Mouse (Mus musculus): ENCODE data around the gene Fam107a. TPM values are rescaled to one million over a fixed set of nuclear protein-coding genes. Genes with fewer than 3 reads are reported as not detected.

Gene Fam107a
- total RNA-seq, 2 experiments from 2014 or later: 0.09 TPM; not detected in 1

DNA sequence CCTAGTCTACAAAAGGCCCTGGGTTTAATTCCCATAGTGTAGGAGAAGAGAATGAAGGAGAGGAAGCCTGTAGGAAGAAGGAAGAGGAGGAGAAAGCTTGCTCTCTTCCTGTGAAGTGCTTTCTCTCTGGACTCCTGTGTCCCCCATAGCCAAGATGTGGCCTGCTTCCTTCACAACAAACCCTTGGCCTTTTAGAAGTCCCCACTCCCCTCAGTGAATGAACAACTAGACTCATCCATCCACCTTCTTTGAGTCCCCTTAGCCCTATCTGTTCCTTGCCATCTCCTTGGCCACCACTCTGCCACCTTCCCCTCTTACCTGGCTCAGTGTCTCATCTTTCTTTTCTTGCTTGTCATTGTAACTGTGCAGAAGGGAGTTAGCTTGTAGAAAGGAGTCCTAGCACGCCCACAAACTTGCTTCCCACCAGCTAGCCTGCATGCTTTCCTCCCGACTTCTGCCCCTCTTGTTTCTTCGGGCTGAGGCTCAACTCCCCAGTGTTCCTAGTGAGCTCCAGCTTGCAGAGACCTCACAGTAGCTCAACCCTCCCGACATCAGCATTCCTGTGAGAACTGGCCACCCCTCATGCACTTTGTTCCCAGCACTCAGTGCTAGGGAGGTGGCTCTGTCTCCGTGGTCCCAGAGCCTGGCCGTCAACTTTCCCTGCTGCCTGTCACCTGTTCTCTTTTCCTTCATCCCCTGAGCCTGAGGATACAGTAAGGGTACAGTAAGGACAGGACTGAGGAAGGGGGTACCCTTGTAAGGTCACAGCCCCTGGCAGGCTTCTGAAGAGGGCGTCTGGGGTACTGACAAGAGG, 60.1 kb downstream of the Fam107a start:
- no peak for ATAC-seq (ENCODE audit: poor library complexity, severe bottlenecking)

DNA sequence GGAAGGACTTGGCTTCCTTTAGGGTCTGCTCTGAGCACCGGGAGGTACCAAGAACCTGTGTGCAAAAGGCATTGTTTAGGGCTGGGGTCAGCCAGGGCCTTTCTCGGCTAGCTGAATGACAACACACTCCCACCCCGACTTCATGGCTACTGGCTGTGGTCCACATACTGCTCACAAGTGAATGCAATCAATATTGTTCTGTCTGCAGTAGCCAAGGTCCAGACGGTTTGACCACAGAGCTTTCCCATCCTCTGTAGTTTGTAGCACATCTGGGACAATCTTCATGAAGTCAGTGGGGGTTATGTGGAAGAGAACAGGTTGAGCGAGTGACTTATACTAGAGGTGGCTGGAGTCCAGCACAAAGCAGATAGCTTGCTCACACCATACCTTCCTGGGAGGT, 60.9 kb downstream of the Fam107a start:
- no peak for ATAC-seq (ENCODE audit: poor library complexity, severe bottlenecking)

DNA sequence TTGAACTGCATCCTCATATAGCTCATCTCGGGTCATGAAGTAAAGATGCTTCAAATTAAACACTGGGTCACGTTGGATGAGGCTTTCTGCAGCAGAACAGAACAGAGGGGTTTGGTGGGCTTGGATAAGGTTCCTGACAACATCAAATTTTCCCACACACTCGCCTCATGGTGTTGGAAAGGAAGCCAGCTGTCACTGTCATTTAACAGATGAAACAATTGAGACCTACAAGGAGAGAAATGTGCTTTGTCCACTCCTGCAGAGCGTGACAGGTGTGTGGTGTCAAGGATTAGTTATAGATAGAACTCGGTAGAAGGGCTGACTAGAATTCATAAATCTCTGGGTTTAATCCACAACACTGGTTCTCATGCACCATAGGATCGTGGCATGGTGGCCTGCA, 61.8 kb downstream of the Fam107a start:
- ATAC-seq (ENCODE audit: poor library complexity, severe bottlenecking): no peak

DNA sequence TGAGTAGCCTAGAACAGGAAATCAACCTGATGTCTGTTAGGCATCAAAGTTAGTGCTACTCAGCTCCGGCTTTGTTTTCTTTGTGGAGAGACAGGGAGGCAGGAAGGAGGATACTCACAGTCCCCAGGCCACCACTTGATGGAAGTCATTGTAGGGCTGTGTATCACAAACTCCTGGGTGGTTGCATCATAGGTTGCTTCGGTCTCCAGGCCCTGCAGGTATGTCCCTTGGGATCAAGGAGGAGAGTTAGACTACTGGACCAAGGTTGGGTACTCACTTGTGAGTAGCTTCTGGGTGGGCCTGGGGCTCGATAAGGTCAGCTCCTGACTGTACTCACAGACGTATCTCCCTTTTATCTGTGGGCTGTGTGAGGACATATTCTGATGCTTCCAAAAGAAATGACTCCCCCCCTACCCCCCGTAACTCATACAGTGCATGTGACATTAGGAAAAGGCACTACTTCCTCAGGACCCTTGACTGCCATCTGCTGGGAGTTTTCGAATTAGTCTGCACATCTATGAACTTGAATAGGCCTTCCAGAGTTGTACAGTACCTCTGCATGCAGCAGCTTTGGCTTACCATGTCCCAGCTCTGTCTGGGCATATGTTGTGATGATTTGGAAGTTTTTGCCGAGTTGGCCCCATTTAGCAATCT, 62.6 kb downstream of the Fam107a start:
- peak; percentile 47 for ATAC-seq (ENCODE audit: poor library complexity, severe bottlenecking)

DNA sequence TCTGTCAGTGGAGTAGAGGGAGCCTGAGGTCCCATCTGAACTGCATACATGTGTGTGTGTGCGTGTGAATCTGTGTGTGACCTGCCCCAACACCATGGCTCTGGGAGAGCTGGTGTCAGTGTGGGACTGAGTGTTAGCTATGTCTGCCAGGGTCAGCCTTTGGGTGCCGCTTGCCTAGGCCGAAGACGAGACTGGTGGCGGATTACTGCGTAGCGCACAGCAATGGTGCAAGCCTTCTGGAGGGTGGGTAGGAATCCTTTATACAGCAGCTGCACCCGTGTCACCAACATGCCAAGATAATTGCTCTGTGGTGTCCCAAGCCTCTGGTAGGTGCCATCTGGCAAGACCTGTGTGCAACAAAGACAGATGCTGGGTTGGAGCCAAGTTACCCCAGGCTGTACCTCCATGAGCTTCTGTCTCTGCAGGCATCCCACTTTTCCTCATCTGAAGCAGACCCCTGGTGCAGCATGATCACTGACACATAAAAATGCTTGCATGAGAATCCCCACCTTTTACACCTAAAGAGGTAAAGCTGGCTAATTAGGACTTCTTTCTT, 66.4 kb downstream of the Fam107a start:
- no peak for ATAC-seq (ENCODE audit: poor library complexity, severe bottlenecking)

DNA sequence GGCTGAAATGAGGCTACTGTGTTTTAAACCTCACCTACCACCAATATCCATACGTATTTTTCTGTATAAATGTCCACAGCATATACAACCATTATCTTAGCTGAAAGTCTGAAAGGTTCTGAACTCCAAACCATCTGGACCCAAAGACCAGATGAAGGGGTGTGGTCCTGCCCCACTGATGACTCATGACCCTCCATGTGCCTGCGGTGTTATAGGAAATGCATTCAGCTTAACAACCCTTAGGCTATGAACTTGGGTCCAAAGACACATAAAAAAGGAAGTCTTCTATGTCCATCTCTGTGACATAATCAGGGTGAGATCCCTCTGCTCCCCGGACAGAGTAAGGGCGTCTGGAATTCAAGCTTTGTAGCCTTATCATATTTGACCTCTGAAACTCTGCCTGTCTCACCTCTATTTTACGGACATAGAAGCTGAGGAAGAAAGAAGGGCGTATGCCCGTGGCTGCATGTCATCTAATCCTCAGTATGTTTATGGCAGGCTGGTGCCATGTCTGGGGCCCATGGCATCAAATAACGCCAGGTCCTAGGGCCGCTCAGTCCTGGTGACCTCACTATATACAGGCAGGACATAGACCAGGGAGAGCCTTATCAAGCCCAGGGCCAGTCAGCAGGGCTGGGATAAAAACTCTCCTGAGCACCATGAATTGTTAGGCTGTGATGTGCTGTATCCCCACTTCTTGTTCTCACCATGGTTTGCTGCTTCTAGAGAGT, 67.5 kb downstream of the Fam107a start:
- ATAC-seq (ENCODE audit: poor library complexity, severe bottlenecking): no peak

DNA sequence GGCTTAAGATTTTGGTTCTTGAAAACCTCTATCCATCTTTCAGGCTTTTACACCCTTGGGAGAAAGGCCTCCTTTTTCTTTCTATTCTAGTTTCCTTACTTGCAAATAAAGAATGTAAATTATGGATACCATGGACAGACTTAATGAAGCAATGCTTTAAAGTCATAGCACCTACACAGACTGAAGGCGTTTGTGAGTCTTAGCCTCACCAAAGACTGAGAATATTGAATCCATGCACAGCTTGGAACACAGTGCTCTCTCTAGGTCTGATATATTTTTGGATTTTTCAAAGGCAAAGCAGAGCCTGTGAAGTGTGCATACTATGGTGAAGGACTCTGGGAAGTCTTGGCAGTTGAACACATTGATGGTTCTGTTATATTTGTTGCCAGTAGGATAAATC, 68.6 kb downstream of the Fam107a start:
- ATAC-seq (ENCODE audit: poor library complexity, severe bottlenecking): no peak

DNA sequence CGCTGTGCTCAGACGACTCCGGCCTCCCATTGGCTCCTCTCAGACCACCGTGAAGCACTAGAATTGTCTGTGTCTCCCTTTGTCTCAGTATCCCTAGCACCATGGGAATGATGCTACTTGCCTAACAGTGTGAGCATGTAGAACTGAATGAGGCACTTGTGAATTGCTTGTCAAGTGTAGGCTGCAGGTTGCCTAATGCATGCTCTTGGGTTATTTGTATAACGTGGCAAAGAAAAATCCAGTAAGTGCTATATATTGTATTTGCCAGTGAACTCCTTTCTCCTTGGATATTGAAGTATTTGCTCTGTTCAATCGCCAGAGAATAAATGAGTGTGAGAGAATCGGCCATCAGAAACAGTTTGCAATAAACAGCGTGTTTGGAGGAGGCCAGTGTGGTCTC, 70.9 kb downstream of the Fam107a start:
- no peak for ATAC-seq (ENCODE audit: poor library complexity, severe bottlenecking)

Other genes starting within 250 kb of the Fam107a start
- gene Rpp14, start 237.7 kb downstream of the Fam107a start, total RNA-seq (2015): 14.7 and 14.9 TPM in 2 replicates
- gene Rpp14, start 237.7 kb downstream of the Fam107a start, total RNA-seq (2017): 12.4 and 13.8 TPM in 2 replicates
- 41.9 and 47.3 TPM in 2 replicates for gene Pxk, start 219.8 kb downstream of the Fam107a start, total RNA-seq (2015)
- 28.0 and 37.9 TPM in 2 replicates for gene Pxk, start 219.8 kb downstream of the Fam107a start, total RNA-seq (2017)
- 72.7 and 76.3 TPM in 2 replicates for gene Pdhb, start 145.0 kb downstream of the Fam107a start, total RNA-seq (2015)
- 101 and 115 TPM in 2 replicates for gene Pdhb, start 145.0 kb downstream of the Fam107a start, total RNA-seq (2017)
- 6.2 and 7.3 TPM in 2 replicates for gene Kctd6, start 103.9 kb downstream of the Fam107a start, total RNA-seq (2015)
- 6.6 and 9.0 TPM in 2 replicates for gene Kctd6, start 103.9 kb downstream of the Fam107a start, total RNA-seq (2017)
- gene Acox2, start 58.7 kb downstream of the Fam107a start, total RNA-seq (2015): not detected in 2 replicates
- not detected in 2 replicates for gene Acox2, start 58.7 kb downstream of the Fam107a start, total RNA-seq (2017)
- gene Oit1, start 60.7 kb upstream of the Fam107a start, total RNA-seq (2015): not detected in 2 replicates
- gene Oit1, start 60.7 kb upstream of the Fam107a start, total RNA-seq (2017): not detected in 2 replicates

Data from megakaryocyte, adult 5-6 weeks (primary cell).